Mouse (Mus musculus) liver, embryonic 11.5 days (tissue): ENCODE measurements around the gene Spz1. TPM values are rescaled to one million over a fixed set of nuclear protein-coding genes. Genes with fewer than 3 reads are reported as not detected.
A peak's percentile ranks its signal among the peaks of the same experiment; 100 is the strongest.

Source experiments
- ATAC-seq: fragments of 200-750 bp; cut with Nextera tagmentation; replicated peaks from 2 replicates; pipeline ENCODE4 v1.8.0; 2017; ENCODE audit warnings: moderate number of reproducible peaks, mild to moderate bottlenecking, moderate TSS enrichment, moderate library complexity; ENCODE audit not compliant: low FRiP score
- DNase-seq: peaks from one replicate; pipeline ENCODE4 v3.0.0-alpha.2; 2017; ENCODE audit warnings: low spot score
- H3K27ac ChIP-seq: fragments of 300-500 bp; sonication (generic); 2 replicates; pipeline ENCODE4 v1.5.1; 2014; ENCODE audit warnings: mild to moderate bottlenecking, low read depth, low read length, control low read depth
- H3K27me3 ChIP-seq: fragments of 300-500 bp; sonication (generic); replicated peaks from 2 replicates; pipeline ENCODE4 v1.6.1; 2014; ENCODE audit warnings: low read length, mixed read lengths; ENCODE audit not compliant: control insufficient read depth, insufficient read depth
- H3K36me3 ChIP-seq: fragments of 300-500 bp; sonication (generic); 2 replicates; pipeline ENCODE4 v1.6.1; 2014; ENCODE audit warnings: mild to moderate bottlenecking, low read length, moderate library complexity, mixed read lengths; ENCODE audit not compliant: control insufficient read depth, insufficient read depth
- H3K4me1 ChIP-seq: fragments of 300-500 bp; sonication (generic); replicated peaks from 2 replicates; pipeline ENCODE4 v1.6.1; 2014; ENCODE audit warnings: low read length, mixed read lengths; ENCODE audit not compliant: control insufficient read depth, insufficient read depth
- H3K4me2 ChIP-seq: fragments of 300-500 bp; sonication (generic); 2 replicates; pipeline ENCODE4 v1.6.1; 2014; ENCODE audit warnings: mild to moderate bottlenecking, control low read depth, moderate library complexity
- H3K4me3 ChIP-seq: fragments of 300-500 bp; sonication (generic); 2 replicates; pipeline ENCODE4 v1.5.1; 2014; ENCODE audit warnings: low read depth, low read length, control low read depth
- H3K9ac ChIP-seq: fragments of 300-500 bp; sonication (generic); 2 replicates; pipeline ENCODE4 v1.6.1; 2014; ENCODE audit warnings: low read depth, low read length, control low read depth
- H3K9me3 ChIP-seq: fragments of 300-500 bp; sonication (generic); 2 replicates; pipeline ENCODE4 v1.6.1; 2016; ENCODE audit warnings: low read length, inconsistent platforms, mixed read lengths; ENCODE audit not compliant: control insufficient read depth
- WGBS: fragments of 180-500 bp; shearing (Covaris S2); extraction: QIAGEN DNeasy Blood & Tissue Kit; methylation state at CpG from one replicate; pipeline ENCODE4 v1.1.7; 2014; 5-methylcytosine and 5-hydroxymethylcytosine counted together
- polyA plus RNA-seq: library from polyadenylated mRNA; unstranded; fragments of >200 nt; fragmentation: Nextera tagmentation; extraction: Ambion mirVana; gene quantifications from 2 replicates; pipeline ENCODE4 v1.2.1, GENCODE M21; 2014

Gene Spz1
- polyA plus RNA-seq, 1 experiment from 2014 or later, result not detected

- Histone ChIP-seq H3K4me1 (peaks cover 35% of the 10 kb centered on the region), H3K27ac (peak overlapping the region; percentile 84), H3K27me3 (no peaks in the 10 kb centered on the region), H3K36me3 (no peaks in the 10 kb centered on the region), H3K9me3 (no peaks in the 10 kb centered on the region), H3K4me2 (no peak overlapping the region), H3K9ac (0 out of 2 replicates have a peak overlapping the region, but pooled peaks have one; percentile 30), H3K4me3 (no peak overlapping the region)
- DNase-seq, result no peak
- ATAC-seq, result no peak; the same call in 1 of the 2 replicates
These were observed 13.3 kb upstream of the Spz1 start for GRCm38 (mm10) chr13:92589255-92589654.

DNA sequence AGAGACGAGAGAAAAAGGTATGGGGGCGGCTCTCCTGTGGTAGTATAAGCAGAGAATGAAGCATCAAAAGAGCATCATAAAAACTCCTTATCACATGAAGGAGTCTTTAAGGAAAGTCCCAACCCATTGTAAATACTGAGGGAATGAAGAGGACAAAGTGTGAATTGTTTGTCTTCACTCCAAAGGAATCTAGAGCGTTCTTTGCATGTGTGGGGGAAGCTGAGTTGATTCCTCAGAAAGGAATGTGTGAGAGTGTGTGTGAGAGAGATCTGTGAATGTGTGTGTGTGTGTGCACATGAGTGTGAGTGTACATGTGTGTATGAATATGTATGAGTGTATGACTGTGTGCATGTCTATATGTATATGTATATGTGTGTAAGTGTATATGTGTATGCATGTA is 12.7 kb upstream of the Spz1 start:
- Histone ChIP-seq H3K4me3 (no peak overlapping the region), H3K4me1 (peaks cover 30% of the 10 kb centered on the region), H3K36me3 (no peaks in the 10 kb centered on the region), H3K4me2 (no peak overlapping the region), H3K27ac (no peak overlapping the region; the same call in none of the 2 replicates), H3K9me3 (no peaks in the 10 kb centered on the region), H3K27me3 (no peaks in the 10 kb centered on the region), H3K9ac (peak overlapping the region; percentile 44; the same call in 1 of the 2 replicates)
- DNase-seq (no peak), ATAC-seq (no peak)
- WGBS, result 62% methylated on average over 3 of the region's 3 CpGs

DNA sequence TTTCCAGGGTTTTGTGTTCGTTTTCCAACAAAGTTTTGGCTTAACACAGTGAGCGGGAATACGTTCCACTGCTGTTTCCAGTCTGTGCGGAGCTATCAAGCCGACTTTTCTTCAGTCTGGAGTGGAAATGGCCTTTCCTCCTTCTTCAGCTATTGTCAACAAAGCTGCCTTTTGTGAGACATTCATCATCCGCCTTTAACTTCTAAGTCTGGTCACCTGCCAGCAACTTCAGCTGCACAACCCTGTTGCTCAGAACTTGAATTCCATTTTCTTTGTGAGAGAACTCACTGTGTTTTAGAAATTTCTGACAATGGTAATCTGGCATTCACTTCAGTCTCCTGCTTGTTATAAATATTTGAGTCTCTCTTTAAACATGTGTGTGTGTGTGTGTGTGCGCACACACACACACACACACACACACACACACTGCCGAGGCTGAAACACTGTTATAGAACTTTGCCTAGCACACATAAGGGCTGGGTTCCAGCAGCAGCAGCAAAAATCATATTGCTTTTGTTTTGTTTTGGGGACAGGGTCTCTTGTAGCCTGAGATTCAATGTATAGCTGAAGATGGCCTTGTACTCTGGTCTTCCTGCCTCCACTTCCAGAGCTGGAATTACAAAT is 8.2 kb upstream of the Spz1 start:
- no peak overlapping the region for H3K9ac ChIP-seq
- no peaks in the 10 kb centered on the region for H3K9me3 ChIP-seq
- no peak for DNase-seq
- H3K4me1 ChIP-seq, result peaks cover 16% of the 10 kb centered on the region
- H3K36me3 ChIP-seq, result no peaks in the 10 kb centered on the region
- H3K4me3 ChIP-seq, result no peak overlapping the region
- no peak overlapping the region for H3K27ac ChIP-seq
- ATAC-seq, result no peak
- no peak overlapping the region for H3K4me2 ChIP-seq
- WGBS, result 80% methylated on average over 8 of the region's 8 CpGs
- no peaks in the 10 kb centered on the region for H3K27me3 ChIP-seq

DNA sequence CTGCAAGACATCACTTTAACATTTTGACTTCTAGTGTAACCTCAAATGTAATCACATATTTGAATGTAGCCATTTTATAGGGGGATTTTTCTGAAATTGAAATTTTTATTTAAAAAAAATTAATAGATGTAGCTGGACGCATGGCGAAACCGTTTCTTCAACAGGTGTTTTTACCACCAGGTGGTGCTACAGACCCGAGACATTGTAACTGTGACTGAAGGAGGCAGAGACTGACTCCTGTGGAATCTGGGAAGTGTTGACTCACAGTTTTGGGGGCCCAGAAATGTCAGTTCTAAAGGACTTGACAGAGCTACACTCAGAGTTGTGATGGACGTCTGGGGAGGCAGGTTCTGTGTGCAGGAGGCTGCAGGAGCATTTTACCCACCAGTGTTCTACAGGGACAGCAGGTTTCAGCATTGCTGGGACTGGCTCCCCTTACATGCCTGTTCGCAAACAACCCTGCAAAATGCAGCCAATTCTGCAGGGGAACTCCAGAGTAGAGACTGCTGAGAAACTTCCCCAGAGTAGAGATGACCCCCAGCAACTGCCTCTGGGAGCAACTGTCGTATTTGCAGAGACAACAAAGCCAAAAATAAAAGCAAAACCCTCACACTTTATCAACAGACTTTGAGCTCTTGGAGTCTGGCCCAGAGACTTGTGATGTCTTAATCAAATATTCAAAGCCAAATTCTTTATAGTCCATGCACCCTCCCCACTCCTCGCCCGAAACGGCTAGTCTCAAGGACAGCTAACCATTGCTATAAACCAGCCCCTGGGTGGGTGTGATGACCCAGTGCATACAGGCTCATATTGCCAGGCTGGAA is 4.5 kb upstream of the Spz1 start:
- Histone ChIP-seq H3K4me1 (peaks cover 7% of the 10 kb centered on the region), H3K36me3 (no peaks in the 10 kb centered on the region), H3K27me3 (no peaks in the 10 kb centered on the region), H3K27ac (no peak overlapping the region), H3K9me3 (no peaks in the 10 kb centered on the region), H3K4me3 (no peak overlapping the region), H3K9ac (peak overlapping the region; percentile 43), H3K4me2 (no peak overlapping the region)
- 42% methylated on average over 10 of the region's 10 CpGs for WGBS
- peak; percentile 71 for ATAC-seq
- peak; percentile 45 for DNase-seq

- Histone ChIP-seq H3K4me1 (peaks cover 7% of the 10 kb centered on the region), H3K36me3 (no peaks in the 10 kb centered on the region), H3K27ac (no peak overlapping the region), H3K9me3 (no peaks in the 10 kb centered on the region), H3K4me3 (no peak overlapping the region), H3K27me3 (no peaks in the 10 kb centered on the region), H3K4me2 (no peak overlapping the region), H3K9ac (no peak overlapping the region)
- DNase-seq, result no peak
- ATAC-seq, result no peak
- WGBS, result 71% methylated on average over 4 of the region's 4 CpGs
These were observed 2.2 kb upstream of the Spz1 start for GRCm38 (mm10) chr13:92578210-92578609.

GRCm38 (mm10) chr13:92576688-92577087 is 716 bp upstream of the Spz1 start:
- H3K9me3 ChIP-seq, result no peaks in the 10 kb centered on the region
- WGBS, result 55% methylated on average over 6 of the region's 6 CpGs
- peaks cover 7% of the 10 kb centered on the region for H3K4me1 ChIP-seq
- H3K9ac ChIP-seq, result no peak overlapping the region
- H3K36me3 ChIP-seq, result no peaks in the 10 kb centered on the region
- H3K4me2 ChIP-seq, result no peak overlapping the region
- no peak for ATAC-seq
- H3K4me3 ChIP-seq, result no peak overlapping the region
- no peaks in the 10 kb centered on the region for H3K27me3 ChIP-seq
- DNase-seq, result no peak
- no peak overlapping the region for H3K27ac ChIP-seq

GRCm38 (mm10) chr13:92559429-92559828 is 16.5 kb downstream of the Spz1 start:
- Histone ChIP-seq H3K27me3 (no peaks in the 10 kb centered on the region), H3K9me3 (no peaks in the 10 kb centered on the region), H3K4me1 (no peaks in the 10 kb centered on the region), H3K4me2 (no peak overlapping the region), H3K9ac (no peak overlapping the region), H3K4me3 (no peak overlapping the region), H3K27ac (no peak overlapping the region), H3K36me3 (no peaks in the 10 kb centered on the region)
- WGBS, result 70% methylated on average over 5 of the region's 5 CpGs
- no peak for DNase-seq
- no peak for ATAC-seq

GRCm38 (mm10) chr13:92557229-92557628 is 18.7 kb downstream of the Spz1 start:
- Histone ChIP-seq H3K4me1 (no peaks in the 10 kb centered on the region), H3K9me3 (no peaks in the 10 kb centered on the region), H3K4me2 (no peak overlapping the region), H3K27ac (no peak overlapping the region), H3K36me3 (no peaks in the 10 kb centered on the region), H3K27me3 (no peaks in the 10 kb centered on the region), H3K4me3 (no peak overlapping the region), H3K9ac (no peak overlapping the region)
- 53% methylated on average over 2 of the region's 2 CpGs for WGBS
- ATAC-seq, result no peak
- no peak for DNase-seq
